Mouse (Mus musculus) right cerebral cortex, postnatal 14 days (tissue): Measurements from ENCODE around the gene Qtrt1.
"Not testable (repeated sequence)": the region's sequence is repeated elsewhere in the genome, so short reads cannot be mapped to it uniquely, and the experiment has no call there.

Experiments used
- DNase-seq: peaks from one replicate; pipeline ENCODE4 v3.0.0; 2022

The Qtrt1 gene

GRCm38 (mm10) chr9:21451870-21452269 is 40.2 kb downstream of the Qtrt1 start:
- DNase-seq, result no peak

- DNase-seq, result no peak
Measured at GRCm38 (mm10) chr9:21453003-21453402, 41.4 kb downstream of the Qtrt1 start.

DNA sequence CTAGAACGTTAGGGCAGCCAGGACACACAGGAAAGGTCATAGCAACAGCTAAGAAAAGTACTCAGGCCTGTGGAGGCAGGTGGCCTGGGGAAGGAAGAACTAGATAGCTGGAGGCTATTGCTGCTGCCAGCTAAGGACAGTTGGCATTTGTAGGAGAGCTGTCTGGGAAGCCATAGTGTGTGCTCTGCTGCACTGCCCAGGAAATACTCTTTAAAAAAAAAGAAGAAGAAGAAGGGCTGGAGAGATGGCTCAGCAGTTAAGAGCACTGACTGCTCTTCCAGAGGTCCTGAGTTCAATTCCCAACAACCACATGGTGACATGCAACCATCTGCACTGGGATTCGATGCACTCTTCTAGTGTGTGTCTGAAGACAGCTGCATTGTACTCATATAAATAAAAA is 41.8 kb downstream of the Qtrt1 start:
- DNase-seq, result no peak

DNA sequence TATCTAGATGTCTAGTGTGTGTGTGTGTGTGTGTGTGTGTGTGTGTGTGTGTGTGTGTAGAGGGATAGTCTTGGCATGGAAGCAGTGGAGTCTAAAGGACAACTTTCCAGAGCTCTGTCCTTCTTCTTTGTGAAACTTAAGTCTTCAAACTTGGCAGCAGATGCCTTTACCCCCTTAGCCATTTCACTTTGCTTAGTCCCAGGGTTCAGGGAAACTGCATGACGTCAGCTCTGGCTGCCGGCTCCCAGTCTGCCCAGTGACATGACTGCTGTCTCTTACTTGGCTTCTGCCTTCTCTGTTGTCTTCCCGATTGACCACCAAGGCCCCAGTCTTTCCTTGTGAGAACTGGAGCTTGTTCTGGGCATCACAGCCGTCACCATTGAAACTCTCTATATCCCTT is 42.9 kb downstream of the Qtrt1 start:
- DNase-seq, result no peak

DNA sequence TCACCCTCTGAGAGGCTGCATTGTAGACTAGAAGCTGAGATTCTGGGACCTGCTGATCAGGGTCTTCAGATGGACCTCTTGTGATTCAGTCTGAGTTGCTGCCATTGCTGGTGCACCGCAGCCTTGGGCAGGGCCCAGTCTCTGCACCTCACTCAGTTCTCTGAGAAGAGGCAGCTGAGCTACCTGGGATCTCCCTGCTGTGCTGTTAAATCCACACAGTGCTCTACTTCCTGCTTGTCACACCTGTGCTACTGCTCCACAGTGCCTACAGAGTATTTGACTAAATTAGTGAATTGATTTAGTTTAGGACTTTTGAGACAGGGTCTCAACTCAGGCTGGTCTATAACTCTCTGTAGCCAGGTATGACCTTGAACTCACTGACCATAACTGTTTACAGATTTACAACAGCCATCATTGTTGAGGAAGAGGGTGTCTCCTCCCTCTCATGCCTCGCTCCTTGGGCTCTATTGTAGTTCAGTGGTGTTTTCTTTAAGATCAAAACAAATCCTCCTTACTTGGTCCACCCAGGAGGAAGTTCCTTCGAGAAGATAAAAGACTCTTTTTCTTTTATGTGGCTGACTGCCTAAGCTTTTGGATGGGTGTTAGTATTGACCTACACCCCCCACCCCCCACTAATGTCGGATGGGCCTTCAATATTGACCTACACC is 43.6 kb downstream of the Qtrt1 start:
- no peak for DNase-seq

DNA sequence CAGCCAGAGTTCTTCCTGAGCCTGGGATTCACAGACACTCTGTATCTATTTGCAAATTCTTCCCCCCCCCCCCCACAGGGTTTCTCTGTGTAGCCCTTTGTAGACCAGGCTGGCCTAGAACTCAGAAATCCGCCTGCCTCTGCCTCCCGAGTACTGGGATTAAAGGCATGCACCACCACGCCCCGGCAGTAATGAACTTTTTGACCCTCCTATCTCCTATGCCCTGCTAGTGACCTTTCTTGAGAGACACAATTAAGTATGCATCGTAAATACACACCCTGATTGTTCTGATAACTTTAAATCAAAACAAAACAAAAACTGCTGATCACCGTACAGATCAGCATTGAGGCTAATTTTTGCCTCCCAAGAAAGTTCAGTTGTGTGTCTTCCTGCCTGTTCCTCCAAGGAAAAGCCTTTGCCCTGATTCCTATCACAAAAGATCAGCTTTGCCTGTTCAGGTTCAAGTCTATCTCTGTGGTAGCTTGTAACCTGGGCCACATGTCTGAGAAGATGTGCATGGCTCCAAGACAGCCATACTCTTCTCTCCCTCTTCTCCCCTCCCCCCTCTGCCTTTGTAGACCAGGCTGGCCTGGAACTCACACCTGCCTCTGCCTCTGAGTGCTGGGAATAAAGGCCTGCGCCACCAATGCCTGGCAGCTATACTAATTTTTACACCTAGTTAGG is 44.8 kb downstream of the Qtrt1 start:
- DNase-seq, result no peak

DNA sequence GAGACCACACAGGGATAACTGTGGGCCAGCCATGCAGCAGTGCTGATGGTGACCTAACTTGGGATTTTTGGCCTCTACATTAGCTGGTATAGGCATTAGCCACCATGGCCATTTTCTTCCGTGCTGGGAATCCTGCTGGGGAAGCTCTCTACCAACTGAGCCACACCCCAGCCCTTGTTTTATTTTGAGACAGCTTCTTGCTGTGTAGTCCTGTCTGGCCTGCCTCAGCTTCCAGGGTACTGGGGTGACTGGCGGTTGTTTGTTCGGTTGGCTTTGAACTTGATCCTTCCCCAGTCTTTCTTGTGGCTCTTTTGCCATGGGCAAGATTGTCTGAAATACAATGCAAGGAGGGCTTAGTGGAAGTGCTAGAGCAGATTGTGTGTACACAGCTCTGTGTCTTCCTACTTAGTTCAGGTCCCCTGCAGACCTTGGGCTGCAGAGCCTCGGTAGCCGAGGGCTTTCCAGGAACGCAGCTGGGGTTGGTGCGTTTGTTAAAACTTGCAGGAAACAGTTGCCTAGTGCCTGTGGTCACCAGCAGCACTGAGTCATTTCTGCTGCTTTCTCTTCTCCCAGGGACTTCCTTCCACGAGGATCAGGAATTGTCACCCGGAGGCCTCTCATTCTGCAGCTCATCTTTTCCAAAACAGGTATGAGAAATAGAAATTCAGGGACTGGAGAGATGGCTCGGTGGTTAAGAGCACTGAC is 45.4 kb downstream of the Qtrt1 start:
- no peak for DNase-seq

- no peak for DNase-seq
Measured at GRCm38 (mm10) chr9:21458821-21459220, 47.2 kb downstream of the Qtrt1 start.

DNA sequence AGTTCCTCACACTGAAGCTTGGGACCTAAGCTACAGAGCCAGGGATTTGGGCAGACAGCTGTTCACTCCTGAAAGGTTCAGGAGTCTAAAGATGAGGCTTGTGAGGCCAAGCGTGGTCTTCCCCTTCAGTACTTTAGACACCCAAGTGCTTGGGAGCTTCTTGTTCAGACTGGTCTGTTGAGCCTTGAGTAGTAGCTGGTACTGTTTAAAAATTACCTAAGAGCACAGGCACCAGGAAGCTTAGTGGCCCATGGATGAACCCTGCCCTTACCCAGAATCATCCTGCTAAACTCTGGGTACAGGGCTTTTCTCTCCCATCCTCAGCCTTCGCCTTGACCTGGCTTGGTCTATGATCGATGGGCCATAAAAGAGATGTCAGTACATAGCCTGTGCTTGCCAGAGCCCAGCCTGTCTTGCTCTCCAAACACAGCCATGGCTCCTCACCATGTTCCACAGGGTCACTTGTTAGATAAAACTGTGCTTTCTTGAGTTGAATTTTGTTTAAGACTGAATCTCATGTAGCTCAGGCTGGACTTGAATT is 48.8 kb downstream of the Qtrt1 start:
- no peak for DNase-seq

DNA sequence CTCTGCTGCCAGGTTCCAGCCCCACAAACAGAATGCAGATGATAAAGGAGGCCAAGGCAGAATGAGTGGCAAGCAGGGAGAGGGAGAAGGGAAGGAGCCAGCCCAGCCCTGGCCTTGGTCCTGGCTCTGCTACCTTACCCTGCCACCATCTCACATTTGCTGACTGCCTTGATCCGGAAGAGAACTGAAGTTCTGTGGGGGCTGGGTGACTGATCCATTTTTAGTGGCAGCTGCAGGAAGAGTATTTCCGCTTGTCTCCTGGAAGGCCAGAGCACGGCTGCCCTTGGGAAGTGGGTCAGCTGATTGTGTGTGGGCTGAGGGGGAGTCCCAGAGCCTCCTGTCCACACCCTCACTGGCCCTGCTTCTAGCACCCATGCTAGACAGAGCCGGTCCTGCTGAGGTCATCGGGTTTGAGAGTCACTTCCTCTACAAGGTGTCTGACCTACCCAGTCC is 51.5 kb downstream of the Qtrt1 start:
- DNase-seq, result peak; percentile 20

GRCm38 (mm10) chr9:21463766-21464564 is 52.3 kb downstream of the Qtrt1 start:
- DNase-seq, result no peak

DNA sequence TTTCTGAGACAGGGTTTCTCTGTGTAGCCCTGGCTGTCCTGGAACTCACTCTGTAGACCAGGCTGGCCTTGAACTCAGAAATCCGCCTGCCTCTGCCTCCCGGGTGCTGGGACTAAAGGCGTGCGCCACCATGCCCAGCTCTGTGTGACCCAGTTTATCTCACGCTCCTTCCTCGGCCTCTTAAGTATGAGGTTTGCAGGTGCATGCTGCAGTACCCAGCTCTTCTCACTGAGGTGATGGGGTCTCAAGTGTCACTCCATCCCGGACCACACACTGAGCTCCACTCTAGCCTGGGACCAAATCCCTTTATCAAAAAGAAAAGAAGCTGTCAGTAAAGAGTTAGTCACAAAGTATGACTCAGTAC is 52.9 kb downstream of the Qtrt1 start:
- DNase-seq, result not testable (repeated sequence)

- peak; percentile 41 for DNase-seq
Measured at GRCm38 (mm10) chr9:21469032-21470024, 57.7 kb downstream of the Qtrt1 start.
